Mouse (Mus musculus): ENCODE results near the gene Gm6993. TPM values are rescaled to one million over a fixed set of nuclear protein-coding genes. Genes with fewer than 3 reads are reported as not detected.

The Gm6993 gene
- total RNA-seq, 2 experiments from 2014 or later, result not detected

- no peak for DNase-seq (ENCODE audit: extremely low spot score in 1 of 2, low spot score in 1 of 2)
Measured at GRCm38 (mm10) chr12:31239031-31239583, 1.5 kb upstream of the Gm6993 start.

- no peak for DNase-seq (ENCODE audit: extremely low spot score in 1 of 2, low spot score in 1 of 2)
Measured at GRCm38 (mm10) chr12:31239798-31240197, 772 bp upstream of the Gm6993 start.

- no peak for DNase-seq (ENCODE audit: extremely low spot score in 1 of 2, low spot score in 1 of 2)
Measured at GRCm38 (mm10) chr12:31241595-31242342, 1.2 kb downstream of the Gm6993 start.

- no peak for DNase-seq (ENCODE audit: extremely low spot score in 1 of 2, low spot score in 1 of 2)
Measured at GRCm38 (mm10) chr12:31244001-31244400, 3.4 kb downstream of the Gm6993 start.

- no peak for DNase-seq (ENCODE audit: extremely low spot score in 1 of 2, low spot score in 1 of 2)
Measured at GRCm38 (mm10) chr12:31244691-31245090, 4.1 kb downstream of the Gm6993 start.

- no peak for DNase-seq (ENCODE audit: extremely low spot score in 1 of 2, low spot score in 1 of 2)
Measured at GRCm38 (mm10) chr12:31246153-31246552, 5.6 kb downstream of the Gm6993 start.

GRCm38 (mm10) chr12:31246615-31247014 is 6.0 kb downstream of the Gm6993 start:
- DNase-seq (ENCODE audit: extremely low spot score in 1 of 2, low spot score in 1 of 2), result no peak

- DNase-seq (ENCODE audit: extremely low spot score in 1 of 2, low spot score in 1 of 2), result no peak
Measured at GRCm38 (mm10) chr12:31248165-31248564, 7.6 kb downstream of the Gm6993 start.

GRCm38 (mm10) chr12:31248681-31249080 is 8.1 kb downstream of the Gm6993 start:
- no peak for DNase-seq (ENCODE audit: extremely low spot score in 1 of 2, low spot score in 1 of 2)

- DNase-seq (ENCODE audit: extremely low spot score in 1 of 2, low spot score in 1 of 2), result no peak
Measured at GRCm38 (mm10) chr12:31252259-31252658, 11.7 kb downstream of the Gm6993 start.

GRCm38 (mm10) chr12:31254978-31255377 is 14.4 kb downstream of the Gm6993 start:
- DNase-seq (ENCODE audit: extremely low spot score in 1 of 2, low spot score in 1 of 2), result no peak

GRCm38 (mm10) chr12:31256121-31256903 is 15.7 kb downstream of the Gm6993 start:
- no peak for DNase-seq (ENCODE audit: extremely low spot score in 1 of 2, low spot score in 1 of 2)

- DNase-seq (ENCODE audit: extremely low spot score in 1 of 2, low spot score in 1 of 2), result no peak
Measured at GRCm38 (mm10) chr12:31261882-31262281, 21.3 kb downstream of the Gm6993 start.

- no peak for DNase-seq (ENCODE audit: extremely low spot score in 1 of 2, low spot score in 1 of 2)
Measured at GRCm38 (mm10) chr12:31263921-31264320, 23.4 kb downstream of the Gm6993 start.

- peak; percentile 33 to 38 for DNase-seq (ENCODE audit: extremely low spot score in 1 of 2, low spot score in 1 of 2)
Measured at GRCm38 (mm10) chr12:31265005-31265721, 24.6 kb downstream of the Gm6993 start, which contains the start of gene Lamb1. Gene Lamb1 (plus strand): TSS chr12:31265234.

- peak; percentile 32 to 50 for DNase-seq (ENCODE audit: extremely low spot score in 1 of 2, low spot score in 1 of 2)
Measured at GRCm38 (mm10) chr12:31265722-31266431, 25.3 kb downstream of the Gm6993 start.

GRCm38 (mm10) chr12:31266686-31267085 is 26.1 kb downstream of the Gm6993 start:
- DNase-seq (ENCODE audit: extremely low spot score in 1 of 2, low spot score in 1 of 2), result peak in 1 of 2 experiments; percentile 6

GRCm38 (mm10) chr12:31267363-31267762 is 26.8 kb downstream of the Gm6993 start:
- DNase-seq (ENCODE audit: extremely low spot score in 1 of 2, low spot score in 1 of 2), result no peak

- no peak for DNase-seq (ENCODE audit: extremely low spot score in 1 of 2, low spot score in 1 of 2)
Measured at GRCm38 (mm10) chr12:31268315-31268714, 27.7 kb downstream of the Gm6993 start.

- DNase-seq (ENCODE audit: extremely low spot score in 1 of 2, low spot score in 1 of 2), result no peak
Measured at GRCm38 (mm10) chr12:31269020-31269597, 28.5 kb downstream of the Gm6993 start.
